Mouse (Mus musculus) central nervous system, embryonic 11.5 days (tissue): ENCODE results near the gene Txndc8. TPM values are rescaled to one million over a fixed set of nuclear protein-coding genes. Genes with fewer than 3 reads are reported as not detected.

Source experiments
- polyA plus RNA-seq: library from polyadenylated mRNA; depleted of rRNA; stranded (reverse); fragments of >200 nt; gene quantifications from 2 replicates; pipeline ENCODE4 v1.2.3, GENCODE M21; 2012; rRNA removed

Gene Txndc8
- polyA plus RNA-seq = not detected in 2 replicates

GRCm38 (mm10) chr4:58009024-58009423 is at the start of gene Txndc8:
Txndc8 (minus strand) TSS chr4:58009124.

GRCm38 (mm10) chr4:57956029-57956960 is 52.6 kb downstream of the Txndc8 start, which contains the start of gene Txn1:
Txn1 (minus strand) TSS chr4:57956411.

Other genes starting within 250 kb of the Txndc8 start
- 0.12 and 0.43 TPM in 2 replicates for gene D630039A03Rik, start 92.8 kb downstream of the Txndc8 start, polyA plus RNA-seq
- gene Txn1, start 52.7 kb downstream of the Txndc8 start, polyA plus RNA-seq = 319 and 398 TPM in 2 replicates
- 2.7 and 4.1 TPM in 2 replicates for gene Svep1, start 197.7 kb upstream of the Txndc8 start, polyA plus RNA-seq